Mouse (Mus musculus) liver, postnatal 0 days (tissue): Measurements from ENCODE around the gene Col6a4.

Experiments used
- CTCF ChIP-seq: sonication (generic); IDR thresholded peaks from 2 replicates; pipeline ENCODE4 v1.5.1; 2016; ENCODE audit warnings: antibody characterized with exemption, low read depth
- EP300 ChIP-seq: IDR thresholded peaks from 2 replicates; pipeline ENCODE4 v1.6.1; 2016; ENCODE audit warnings: antibody characterized with exemption, low read depth, mild to moderate bottlenecking

DNA sequence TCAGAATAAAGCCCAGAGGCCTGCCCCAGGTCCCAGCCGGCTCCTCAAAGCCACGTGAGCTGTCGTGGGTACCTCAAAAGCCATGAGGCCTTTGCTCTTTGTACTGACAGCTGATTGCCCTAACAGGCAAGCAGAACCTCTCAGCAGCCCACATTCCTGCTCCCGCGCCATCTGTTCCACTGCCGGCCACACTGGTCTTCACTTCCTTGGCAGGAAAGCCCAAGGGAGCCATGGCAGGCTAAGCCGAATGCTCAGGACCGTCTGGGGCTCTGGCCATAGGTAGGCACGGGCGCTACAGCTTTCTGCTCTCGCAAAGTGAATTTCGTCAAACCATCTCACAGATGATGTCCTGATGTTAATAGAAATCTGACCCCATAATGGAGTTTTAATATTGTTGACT is 45.4 kb upstream of the Col6a4 start:
- no peak for TF ChIP-seq CTCF
- no peak for TF ChIP-seq EP300
